In genomic region chr12:98367583-98367982, GRCm38 (mm10) we compare ENCODE assay signal across 16 mouse cellular contexts.
"Had no signal": no experiment of that assay in that cellular context is flagged by ENCODE, and none has a peak within 500 bp of the region (broad histone marks: within the 10 kb centered on the region; RNA-seq: fewer than 3 reads in every experiment).

No protein-coding gene starts in this region.

- H3K9ac ChIP-seq: kidney, embryonic 15.5 days; limb, embryonic 12.5 days; liver, embryonic 13.5 days; liver, postnatal 0 days; midbrain, embryonic 12.5 days had no signal

- H3K4me3 ChIP-seq: kidney, embryonic 15.5 days; limb, embryonic 12.5 days; liver, embryonic 13.5 days; megakaryocyte, embryonic 14.5 days; midbrain, embryonic 12.5 days had no signal

- H3K27me3 ChIP-seq: kidney, embryonic 15.5 days; limb, embryonic 12.5 days; liver, embryonic 13.5 days; megakaryocyte, embryonic 14.5 days; midbrain, embryonic 12.5 days had no signal

- DNase-seq: kidney, adult 2 months; kidney, postnatal 25 days; liver; liver, embryonic 13.5 days; liver, postnatal 0 days; lung, postnatal 10 days; right cerebral cortex, postnatal 4 days; spleen, adult 18-20 months; thymus, adult 18-20 months; thymus, postnatal 14 days had no signal

- H3K9me3 ChIP-seq: kidney, embryonic 15.5 days; limb, embryonic 12.5 days; liver, embryonic 13.5 days; megakaryocyte, embryonic 14.5 days; midbrain, embryonic 12.5 days had no signal

- ATAC-seq: intestine, embryonic 16.5 days; liver, postnatal 0 days had no signal

- H3K4me1 ChIP-seq: kidney, embryonic 15.5 days; liver, embryonic 13.5 days; megakaryocyte, embryonic 14.5 days; midbrain, embryonic 12.5 days had no signal

- H3K4me2 ChIP-seq: kidney, embryonic 15.5 days; limb, embryonic 12.5 days; liver, embryonic 13.5 days; midbrain, embryonic 12.5 days had no signal

- H3K36me3 ChIP-seq: kidney, embryonic 15.5 days; limb, embryonic 12.5 days; liver, embryonic 13.5 days; midbrain, embryonic 12.5 days had no signal

- H3K27ac ChIP-seq: kidney, embryonic 15.5 days; limb, embryonic 12.5 days; liver, embryonic 13.5 days; macrophage; midbrain, embryonic 12.5 days had no signal
